Mouse (Mus musculus) cerebellum, postnatal 36 days (tissue): Measurements from ENCODE around the gene Slc35b2.

Experiments
- DNase-seq, 2 experiments: peaks; one replicate each; pipeline ENCODE4 v3.0.0; 2021 to 2022; ENCODE audit warnings: mixed read lengths in 2 of 2

Gene Slc35b2

GRCm38 (mm10) chr17:45602984-45603383, 39.3 kb downstream of the Slc35b2 start:
- DNase-seq: no peak

DNA sequence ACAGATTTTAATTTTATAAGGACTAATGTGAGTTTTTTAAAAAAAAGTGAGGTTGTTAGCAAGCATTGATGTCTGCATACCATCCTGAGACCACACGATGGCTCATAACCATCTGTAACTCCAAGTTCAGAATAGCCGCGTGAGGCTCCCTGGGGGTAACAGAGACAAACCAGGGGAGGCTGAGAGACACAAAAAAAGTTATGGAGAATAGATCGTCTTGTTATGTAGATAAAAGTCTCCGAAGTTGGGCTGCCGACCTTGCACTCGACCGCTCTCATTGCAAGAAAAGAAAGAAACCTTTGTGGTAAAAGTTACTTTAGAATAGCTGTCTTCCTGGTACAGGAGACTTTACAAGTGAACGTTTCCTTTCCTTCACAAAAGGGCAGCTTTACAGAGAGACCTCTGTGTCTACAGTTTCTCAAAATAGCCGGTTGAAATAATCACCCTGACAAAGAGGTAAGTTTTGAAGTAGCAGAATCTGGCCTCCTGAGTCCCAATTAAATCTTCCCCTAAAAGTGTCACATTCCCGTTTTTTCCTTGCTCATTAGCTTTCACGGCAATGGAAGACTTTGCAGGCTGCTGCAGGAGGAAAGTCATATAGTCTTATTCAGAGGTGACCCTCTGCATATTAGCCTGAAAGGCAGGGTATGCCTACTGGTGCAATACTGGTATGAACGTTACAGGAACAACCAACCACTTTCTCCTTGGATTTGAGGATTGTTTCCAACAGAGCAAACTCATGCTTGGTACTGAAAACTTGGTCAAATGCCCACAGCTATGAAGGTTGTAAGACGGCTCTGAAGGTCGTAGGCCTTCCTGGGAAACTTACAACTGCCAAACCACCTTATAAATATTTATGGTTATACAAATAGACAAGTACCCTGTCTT, 43.6 kb downstream of the Slc35b2 start:
- no peak for DNase-seq

- no peak for DNase-seq
These were observed 44.7 kb downstream of the Slc35b2 start for GRCm38 (mm10) chr17:45608396-45608795.

- no peak for DNase-seq
These were observed 46.6 kb downstream of the Slc35b2 start for GRCm38 (mm10) chr17:45610144-45610866.

DNA sequence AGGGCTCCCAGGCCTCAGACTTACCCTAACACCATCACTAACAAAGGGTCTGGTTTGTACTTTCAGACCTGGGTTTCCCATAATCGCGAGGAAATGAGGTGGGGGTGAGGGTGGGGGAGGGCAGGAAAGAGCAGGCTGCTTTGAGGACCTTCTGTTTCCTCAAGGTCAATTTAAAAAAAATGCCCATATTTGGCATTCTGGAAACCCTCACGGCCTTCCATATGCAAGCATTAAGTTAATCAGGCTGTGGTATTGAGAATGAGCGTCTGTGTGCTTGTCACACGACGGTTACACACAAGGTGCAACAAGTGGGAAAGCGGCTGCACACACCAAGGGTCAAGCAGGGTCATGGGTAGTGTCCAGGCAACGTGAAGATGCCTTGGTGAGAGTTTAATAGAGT, 48.3 kb downstream of the Slc35b2 start:
- no peak for DNase-seq

GRCm38 (mm10) chr17:45612921-45613320, 49.2 kb downstream of the Slc35b2 start:
- no peak for DNase-seq

- DNase-seq: no peak
These were observed 52.5 kb downstream of the Slc35b2 start for GRCm38 (mm10) chr17:45616046-45616650.

DNA sequence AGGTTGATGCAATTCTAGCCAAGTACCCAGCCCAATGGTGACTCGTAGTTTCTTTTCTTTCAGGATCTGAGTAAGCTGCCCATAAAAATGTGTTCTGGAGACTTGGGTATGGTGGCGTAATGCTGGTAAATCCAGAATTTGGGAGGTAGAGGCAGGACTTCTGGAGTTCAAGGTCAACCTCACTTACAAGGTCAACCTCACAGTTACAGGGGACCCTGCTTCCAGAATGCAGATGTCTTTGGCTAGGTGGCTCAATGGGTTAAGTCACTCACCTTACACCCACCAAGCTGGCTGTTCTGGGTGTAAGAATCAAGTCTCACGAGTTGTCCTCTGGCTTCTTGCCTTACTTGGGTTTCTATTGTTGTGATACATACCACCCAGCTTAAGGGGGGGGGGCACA, 53.0 kb downstream of the Slc35b2 start:
- DNase-seq: no peak
